Mouse (Mus musculus): Measurements from ENCODE around the gene Ddb1.

- TF ChIP-seq POLR2A (IDR thresholded peaks at IDR 0.05; ENCODE audit: low read depth, low read length) (no peak), CTCF (IDR thresholded peaks at IDR 0.05; ENCODE audit: borderline replicate concordance, insufficient read depth, low read length) (no peak)
These were observed 6.9 kb upstream of the Ddb1 start for GRCm38 (mm10) chr19:10598188-10598587.
